Mouse (Mus musculus) layer of hippocampus, adult 18-20 months (tissue): ENCODE data around the gene Fopnl. TPM values are rescaled to one million over a fixed set of nuclear protein-coding genes. Genes with fewer than 3 reads are reported as not detected.

Source experiments
- DNase-seq, 2 experiments: peaks; one replicate each; pipeline ENCODE4 v3.0.0; 2022; ENCODE audit warnings: low spot score in 2 of 2
- total RNA-seq, 2 experiments: library from RNA; stranded (reverse); gene quantifications; 2 replicates each; pipeline ENCODE4 v1.2.3; 2021

The Fopnl gene
- total RNA-seq, 2 experiments from 2014 or later = 51.5 to 55.7 TPM

GRCm38 (mm10) chr16:14308245-14309073 lies 8.7 kb downstream of the Fopnl start:
- DNase-seq = no peak

GRCm38 (mm10) chr16:14307373-14307772 lies 9.8 kb downstream of the Fopnl start:
- DNase-seq = no peak

DNA sequence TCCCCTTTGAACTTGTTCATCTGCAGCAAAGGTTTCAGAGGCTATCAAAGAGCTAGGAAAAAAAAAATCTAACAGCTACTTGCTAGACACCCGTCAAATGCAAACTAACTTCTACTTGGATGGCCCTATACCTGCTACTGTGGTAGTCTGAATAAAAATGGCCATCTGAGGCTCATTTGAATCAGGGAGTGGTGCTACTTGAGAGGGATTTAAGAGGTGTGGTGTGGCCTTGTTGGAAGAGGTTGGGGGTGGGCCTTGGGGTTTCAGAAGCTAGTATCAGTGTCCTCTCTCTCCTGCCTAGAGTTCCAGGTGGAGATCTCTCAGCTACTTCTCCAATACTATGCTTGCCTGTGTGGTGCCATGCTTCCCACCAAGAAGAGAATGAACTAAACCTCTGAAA lies 10.8 kb downstream of the Fopnl start:
- no peak for DNase-seq

DNA sequence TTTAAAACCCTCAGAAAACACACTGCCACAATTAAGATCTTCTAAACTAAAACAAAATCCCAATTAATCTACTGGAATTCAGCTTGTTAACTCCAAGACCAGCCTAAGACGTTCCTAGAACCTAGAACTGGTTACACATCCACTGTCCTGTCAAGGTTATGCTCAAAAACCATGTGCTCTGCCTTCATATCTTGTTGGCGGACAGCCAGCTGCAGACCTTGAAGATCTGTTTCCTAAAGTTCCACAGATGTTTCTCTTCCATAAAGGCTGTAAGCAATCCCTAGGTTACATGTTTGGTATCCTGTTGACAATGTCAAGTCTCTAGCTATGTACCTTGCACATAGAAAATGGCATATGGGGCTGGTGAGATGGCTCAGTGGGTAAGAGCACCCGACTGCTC lies 12.4 kb downstream of the Fopnl start:
- DNase-seq = no peak

- no peak for DNase-seq
These were observed 13.5 kb downstream of the Fopnl start for GRCm38 (mm10) chr16:14303676-14304075.

- DNase-seq = no peak
These were observed 14.1 kb downstream of the Fopnl start for GRCm38 (mm10) chr16:14303148-14303547.

- peak in 1 of 2 experiments; percentile 19 for DNase-seq
These were observed 18.7 kb downstream of the Fopnl start for GRCm38 (mm10) chr16:14298461-14298860.

DNA sequence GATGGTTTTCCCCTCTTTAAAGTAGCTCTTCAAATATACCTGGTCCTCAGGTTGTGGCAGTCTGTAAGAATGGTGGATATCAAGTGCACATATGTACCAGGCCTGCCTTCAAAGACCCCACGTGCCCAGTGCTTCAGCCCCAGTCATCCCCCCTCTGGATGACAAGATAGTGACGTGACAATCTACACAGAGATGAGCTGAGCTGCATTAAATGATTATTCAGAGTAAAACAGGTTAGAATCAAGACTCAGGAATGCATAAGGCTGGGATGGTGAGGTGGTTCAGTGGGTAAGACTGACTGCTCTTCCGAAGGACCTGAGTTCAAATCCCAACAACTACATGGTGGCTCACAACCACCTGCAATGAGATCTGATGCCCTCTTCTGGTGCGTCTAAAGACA lies 19.5 kb downstream of the Fopnl start:
- DNase-seq = no peak

DNA sequence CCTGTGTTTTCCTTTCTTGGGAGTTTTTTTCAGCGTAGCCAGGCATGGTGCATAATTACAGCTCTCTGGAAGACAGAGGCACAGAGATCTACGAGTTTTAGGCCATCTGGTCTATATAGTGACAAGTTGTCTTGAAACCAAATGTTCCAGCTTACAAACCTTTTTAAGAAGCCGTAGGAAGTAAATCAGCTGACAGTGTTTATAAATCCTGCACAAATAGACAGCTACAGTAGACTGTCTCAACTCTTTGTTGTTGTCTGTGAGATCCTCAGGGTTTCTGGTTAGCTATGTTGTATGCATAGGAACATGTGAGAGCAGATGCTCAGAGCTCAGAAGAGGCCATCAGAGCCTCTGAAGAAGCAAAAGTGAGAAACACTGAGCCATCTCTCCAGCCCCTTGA lies 20.1 kb downstream of the Fopnl start:
- DNase-seq = peak in 1 of 2 experiments; percentile 54

DNA sequence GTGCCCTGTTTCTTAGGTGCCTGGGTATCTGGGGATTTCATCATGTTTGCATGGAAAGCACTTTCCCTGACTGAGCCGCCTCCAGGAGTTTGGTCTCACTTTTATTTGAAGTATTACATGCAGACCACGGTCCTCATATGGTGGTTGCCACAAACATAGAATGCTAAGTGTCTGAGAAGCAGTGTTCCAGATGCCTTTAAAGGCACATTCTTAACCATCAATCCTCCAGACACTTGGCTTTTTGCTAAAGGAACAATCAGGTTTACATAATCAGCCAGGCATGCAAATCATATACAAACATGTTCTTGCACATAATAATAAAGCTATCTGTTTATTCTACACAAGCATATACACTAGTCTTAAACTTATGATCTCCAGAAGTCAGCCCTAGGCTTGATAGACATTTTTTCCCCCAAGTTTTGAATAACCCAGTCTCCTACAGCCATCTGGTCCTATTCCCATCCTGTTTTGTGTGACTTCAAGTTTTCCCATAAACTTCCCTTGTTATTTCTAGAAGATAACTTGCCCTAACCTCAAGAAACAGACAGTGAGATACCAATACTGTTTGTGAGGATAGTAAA lies 20.6 kb downstream of the Fopnl start:
- DNase-seq = peak in 1 of 2 experiments; percentile 12

DNA sequence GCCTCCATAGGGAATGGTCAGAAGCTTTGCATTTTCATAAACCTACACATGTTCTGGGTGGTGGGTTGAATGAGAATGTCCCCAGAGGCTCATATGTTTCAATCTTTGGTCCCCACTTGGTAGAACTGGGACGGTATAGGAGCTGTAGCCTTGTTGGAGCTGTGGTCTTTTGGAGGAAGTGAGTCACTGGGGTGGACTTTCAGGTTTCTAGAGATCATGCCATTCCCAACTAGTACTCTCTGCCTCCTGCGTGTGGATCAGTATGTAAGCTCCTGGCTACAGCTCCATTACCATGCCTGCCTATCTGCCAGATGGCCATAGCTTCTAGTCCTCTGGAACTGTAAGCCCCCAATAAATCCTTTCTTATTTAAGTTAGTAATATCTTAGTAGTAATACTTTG lies 21.9 kb downstream of the Fopnl start:
- no peak for DNase-seq

DNA sequence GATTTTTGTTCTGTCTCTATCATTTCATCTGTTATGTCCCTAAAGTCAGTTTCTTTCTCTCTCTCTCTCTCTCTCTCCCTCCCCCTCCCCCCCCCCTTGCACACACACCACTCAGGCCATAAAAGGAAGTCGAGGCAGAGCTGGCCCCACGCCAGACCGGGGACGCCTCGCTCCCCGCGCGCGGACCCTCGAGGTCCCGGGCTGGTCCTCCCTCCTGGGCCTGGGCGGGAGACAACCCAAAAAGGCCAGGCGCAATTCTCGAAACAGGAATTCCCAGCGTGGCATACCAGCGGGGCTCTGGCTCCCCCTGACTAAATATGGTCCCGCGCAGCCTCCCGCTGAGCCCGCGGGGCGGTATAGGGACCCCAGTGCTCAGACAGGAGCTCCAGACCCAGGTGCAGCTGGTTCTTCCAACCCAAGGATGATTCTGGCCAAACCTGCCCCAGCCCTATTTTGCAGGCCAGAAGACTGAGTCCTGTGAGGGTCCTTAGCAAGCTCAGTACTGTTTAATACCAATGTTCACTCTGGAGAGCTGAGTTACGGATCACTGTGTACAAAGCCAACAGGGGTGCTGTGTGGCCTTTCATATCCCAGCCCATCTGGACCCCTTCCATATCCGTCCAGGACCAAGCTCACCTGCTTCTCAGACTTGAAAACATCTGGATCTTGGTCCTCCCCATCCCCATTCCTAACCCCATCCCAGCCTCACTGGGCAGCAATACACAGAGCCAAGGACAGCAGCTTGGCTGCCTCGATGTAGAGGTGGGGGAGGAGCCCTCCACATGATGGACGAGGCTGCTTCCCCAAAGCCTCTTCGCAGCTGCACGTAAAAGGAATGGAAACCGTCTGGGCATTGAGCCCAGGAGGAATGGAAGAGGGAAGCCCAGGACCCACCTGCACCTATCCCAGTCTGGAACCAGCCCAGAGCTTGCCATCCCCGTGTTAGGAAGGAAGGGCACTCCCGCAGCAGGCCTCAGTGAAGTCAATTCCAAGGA lies 24.7 kb downstream of the Fopnl start:
- no peak for DNase-seq

GRCm38 (mm10) chr16:14291223-14291622 lies 26.0 kb downstream of the Fopnl start, which contains the start of gene Myh11:
Myh11 (minus strand) TSS chr16:14291372.
- DNase-seq = peak in 1 of 2 experiments; percentile 25

DNA sequence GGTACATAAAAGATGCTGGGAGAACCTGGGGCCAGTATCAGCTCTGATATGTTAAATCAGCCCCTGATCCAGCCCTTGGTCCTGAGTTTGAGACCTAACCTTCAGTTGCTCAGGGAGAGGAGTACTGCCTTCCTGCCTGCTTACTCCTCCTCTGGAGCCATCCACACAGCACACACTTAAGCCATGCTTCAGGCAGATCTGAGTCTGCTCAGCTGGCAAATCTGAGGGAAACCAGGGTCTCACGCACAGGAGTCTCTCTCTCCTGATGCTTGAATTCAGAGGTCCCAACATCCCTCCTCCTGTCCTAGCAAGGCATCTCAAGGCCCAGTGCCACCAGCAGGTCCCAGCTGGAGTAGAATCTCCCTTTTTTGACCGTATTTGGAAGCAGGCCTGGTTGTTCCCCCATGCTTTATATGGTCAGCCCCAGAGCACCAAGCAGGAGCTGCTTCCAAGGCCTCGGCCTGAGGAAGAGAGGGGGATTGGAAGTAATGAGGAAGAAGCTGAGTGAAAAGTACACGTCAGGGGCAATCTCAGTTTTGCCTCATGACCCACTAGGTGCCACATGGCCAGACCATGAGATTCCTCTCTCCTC lies 44.7 kb downstream of the Fopnl start:
- no peak for DNase-seq

- no peak for DNase-seq
These were observed 51.8 kb downstream of the Fopnl start for GRCm38 (mm10) chr16:14265203-14265920.

- no peak for DNase-seq
These were observed 52.7 kb downstream of the Fopnl start for GRCm38 (mm10) chr16:14264504-14264903.

GRCm38 (mm10) chr16:14263241-14263640 lies 54.0 kb downstream of the Fopnl start:
- peak in 1 of 2 experiments; percentile 7 for DNase-seq

- no peak for DNase-seq
These were observed 54.8 kb downstream of the Fopnl start for GRCm38 (mm10) chr16:14262410-14262809.

DNA sequence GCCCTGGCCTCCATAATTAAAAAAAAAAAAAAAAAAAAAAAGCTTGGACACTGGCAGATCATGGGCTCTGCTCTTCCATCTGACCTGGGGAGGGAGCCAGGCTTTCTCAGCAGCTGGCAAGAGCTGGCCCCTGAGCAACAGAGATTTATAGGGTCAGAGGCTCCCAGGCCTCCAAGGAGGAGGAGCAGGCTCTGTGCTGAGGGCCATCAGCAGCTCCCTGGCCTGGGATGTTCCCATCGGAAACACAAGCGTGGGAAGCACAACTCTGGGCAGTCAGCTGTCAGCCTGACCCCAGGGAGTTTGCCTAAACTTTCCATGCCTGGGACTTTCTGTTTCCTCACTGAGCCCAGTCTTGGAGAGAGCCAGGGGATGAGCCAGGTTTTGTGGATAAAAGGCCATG lies 58.3 kb downstream of the Fopnl start:
- no peak for DNase-seq

DNA sequence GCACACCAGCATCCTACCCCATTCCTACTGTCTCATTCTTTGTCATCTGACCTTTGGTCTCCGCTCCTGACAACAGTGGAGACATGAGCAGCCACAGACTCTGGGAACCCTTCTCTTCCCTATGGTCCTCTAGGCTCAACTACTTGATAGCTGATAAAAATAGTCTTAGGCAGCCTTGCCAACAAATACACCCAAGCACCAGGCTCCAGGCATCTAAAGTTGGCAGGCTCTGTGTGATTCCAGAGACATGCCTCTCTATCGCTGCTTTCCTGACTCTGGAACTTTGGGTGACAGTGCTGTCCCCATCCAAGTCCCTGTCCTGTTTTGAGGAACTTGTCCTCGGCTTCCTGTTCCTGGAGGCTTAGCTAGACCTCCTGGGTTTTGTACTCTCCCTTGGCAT lies 63.6 kb downstream of the Fopnl start:
- DNase-seq = peak in 1 of 2 experiments; percentile 47
